Mouse (Mus musculus) midbrain, embryonic 16.5 days (tissue): ENCODE results near the gene Bub3. TPM values are rescaled to one million over a fixed set of nuclear protein-coding genes. Genes with fewer than 3 reads are reported as not detected.

Experiments used
- ATAC-seq: fragments of 200-750 bp; cut with Nextera tagmentation; 2 replicates; pipeline ENCODE4 v1.8.0; 2017; ENCODE audit warnings: moderate TSS enrichment
- H3K27ac ChIP-seq: fragments of 300-500 bp; sonication (generic); 2 replicates; pipeline ENCODE4 v1.5.1; 2014; ENCODE audit warnings: mild to moderate bottlenecking, low read length, mixed read lengths
- H3K27me3 ChIP-seq: fragments of 300-500 bp; sonication (generic); 2 replicates; pipeline ENCODE4 v1.6.1; 2014; ENCODE audit warnings: low read depth, low read length, mixed read lengths; ENCODE audit not compliant: control insufficient read depth, insufficient read depth
- H3K36me3 ChIP-seq: fragments of 300-500 bp; sonication (generic); 2 replicates; pipeline ENCODE4 v1.6.1; 2014; ENCODE audit warnings: mild to moderate bottlenecking, low read length, moderate library complexity, mixed read lengths; ENCODE audit not compliant: control insufficient read depth, insufficient read depth
- H3K4me1 ChIP-seq: fragments of 300-500 bp; sonication (generic); 2 replicates; pipeline ENCODE4 v1.6.1; 2014; ENCODE audit warnings: mild to moderate bottlenecking, low read length, mixed read lengths; ENCODE audit not compliant: control insufficient read depth, insufficient read depth
- H3K4me2 ChIP-seq: fragments of 300-500 bp; sonication (generic); 2 replicates; pipeline ENCODE4 v1.6.1; 2014; ENCODE audit warnings: mild to moderate bottlenecking, low read length, mixed read lengths
- H3K4me3 ChIP-seq: fragments of 300-500 bp; sonication (generic); 2 replicates; pipeline ENCODE4 v1.5.1; 2014; ENCODE audit warnings: low read depth, mild to moderate bottlenecking, low read length, moderate library complexity, mixed read lengths
- H3K9ac ChIP-seq: fragments of 300-500 bp; sonication (generic); 2 replicates; pipeline ENCODE4 v1.6.1; 2014; ENCODE audit warnings: low read depth, low read length, mixed read lengths
- H3K9me3 ChIP-seq: fragments of 300-500 bp; sonication (generic); replicated peaks from 2 replicates; pipeline ENCODE4 v1.6.1; 2014; ENCODE audit warnings: mild to moderate bottlenecking, low read length, mixed read lengths; ENCODE audit not compliant: control insufficient read depth, poor library complexity, severe bottlenecking
- WGBS: fragments of 180-500 bp; shearing (Covaris S2); extraction: QIAGEN DNeasy Blood & Tissue Kit; methylation state at CpG from one replicate; pipeline ENCODE4 v1.1.7; 2014; 5-methylcytosine and 5-hydroxymethylcytosine counted together
- polyA plus RNA-seq: library from polyadenylated mRNA; unstranded; fragments of >200 nt; fragmentation: Nextera tagmentation; extraction: Ambion mirVana; gene quantifications from 2 replicates; pipeline ENCODE4 v1.2.1, GENCODE M21; 2015

Bub3 gene
- polyA plus RNA-seq, 1 experiment from 2014 or later, result 146 TPM

- no peaks in the 10 kb centered on the region for H3K36me3 ChIP-seq
- H3K27me3 ChIP-seq, result peaks cover 68% of the 10 kb centered on the region
- H3K9ac ChIP-seq, result no peak overlapping the region
- H3K9me3 ChIP-seq, result no peaks in the 10 kb centered on the region
- H3K4me3 ChIP-seq, result no peak overlapping the region
- under 1% methylated on average over 13 of the region's 13 CpGs for WGBS
- no peak overlapping the region for H3K4me2 ChIP-seq
- H3K27ac ChIP-seq, result no peak overlapping the region
- ATAC-seq, result no peak
- peaks cover 8% of the 10 kb centered on the region for H3K4me1 ChIP-seq
These were observed 14.2 kb upstream of the Bub3 start for GRCm38 (mm10) chr7:131545701-131546385.

GRCm38 (mm10) chr7:131546423-131546822 lies 13.6 kb upstream of the Bub3 start:
- Histone ChIP-seq H3K9me3 (no peaks in the 10 kb centered on the region), H3K9ac (no peak overlapping the region), H3K4me2 (no peak overlapping the region), H3K4me1 (peaks cover 8% of the 10 kb centered on the region), H3K27me3 (peaks cover 69% of the 10 kb centered on the region), H3K4me3 (no peak overlapping the region), H3K27ac (no peak overlapping the region), H3K36me3 (no peaks in the 10 kb centered on the region)
- 9% methylated on average over 2 of the region's 2 CpGs for WGBS
- no peak for ATAC-seq

- Histone ChIP-seq H3K4me3 (no peak overlapping the region), H3K9ac (no peak overlapping the region), H3K4me2 (no peak overlapping the region), H3K36me3 (no peaks in the 10 kb centered on the region), H3K4me1 (peaks cover 5% of the 10 kb centered on the region), H3K27me3 (peaks cover 70% of the 10 kb centered on the region), H3K27ac (no peak overlapping the region), H3K9me3 (no peaks in the 10 kb centered on the region)
- no peak for ATAC-seq
- 5% methylated on average over 5 of the region's 5 CpGs for WGBS
These were observed 12.5 kb upstream of the Bub3 start for GRCm38 (mm10) chr7:131547481-131547880.

- 4% methylated on average over 3 of the region's 3 CpGs for WGBS
- no peaks in the 10 kb centered on the region for H3K36me3 ChIP-seq
- no peak within 1 kb of the TSS for H3K27ac ChIP-seq
- no peaks in the 10 kb centered on the region for H3K9me3 ChIP-seq
- no peaks in the 10 kb centered on the region for H3K4me1 ChIP-seq
- H3K9ac ChIP-seq, result no peak within 1 kb of the TSS
- H3K27me3 ChIP-seq, result peaks cover 72% of the 10 kb centered on the region
- no peak within 1 kb of the TSS for H3K4me3 ChIP-seq
- H3K4me2 ChIP-seq, result no peak within 1 kb of the TSS
- ATAC-seq, result no peak
These were observed 11.5 kb upstream of the Bub3 start, which contains the start of gene Hmx2 for GRCm38 (mm10) chr7:131548473-131548872. Gene Hmx2, plus strand, starts transcription at chr7:131548773.

GRCm38 (mm10) chr7:131551471-131551870 lies 8.6 kb upstream of the Bub3 start:
- Histone ChIP-seq H3K4me1 (peaks cover 9% of the 10 kb centered on the region), H3K36me3 (no peaks in the 10 kb centered on the region), H3K27ac (no peak overlapping the region), H3K9me3 (no peaks in the 10 kb centered on the region), H3K4me3 (no peak overlapping the region), H3K9ac (no peak overlapping the region), H3K4me2 (no peak overlapping the region), H3K27me3 (peaks cover 72% of the 10 kb centered on the region)
- no peak for ATAC-seq
- 0% methylated on average over 4 of the region's 4 CpGs for WGBS

GRCm38 (mm10) chr7:131551931-131552741 lies 7.9 kb upstream of the Bub3 start:
- Histone ChIP-seq H3K36me3 (no peaks in the 10 kb centered on the region), H3K4me1 (peaks cover 9% of the 10 kb centered on the region), H3K27ac (no peak overlapping the region), H3K9me3 (no peaks in the 10 kb centered on the region), H3K4me3 (no peak overlapping the region), H3K9ac (no peak overlapping the region), H3K27me3 (peaks cover 67% of the 10 kb centered on the region), H3K4me2 (no peak overlapping the region)
- WGBS, result under 1% methylated on average over 42 of the region's 42 CpGs
- no peak for ATAC-seq

GRCm38 (mm10) chr7:131552781-131553180 lies 7.2 kb upstream of the Bub3 start:
- H3K36me3 ChIP-seq, result no peaks in the 10 kb centered on the region
- H3K27ac ChIP-seq, result no peak overlapping the region
- no peak overlapping the region for H3K9ac ChIP-seq
- WGBS, result 3% methylated on average over 5 of the region's 5 CpGs
- H3K9me3 ChIP-seq, result no peaks in the 10 kb centered on the region
- no peak overlapping the region for H3K4me2 ChIP-seq
- peaks cover 63% of the 10 kb centered on the region for H3K27me3 ChIP-seq
- ATAC-seq, result no peak
- H3K4me1 ChIP-seq, result peaks cover 9% of the 10 kb centered on the region
- no peak overlapping the region for H3K4me3 ChIP-seq

- Histone ChIP-seq H3K9me3 (no peaks in the 10 kb centered on the region), H3K4me3 (peak overlapping the region; percentile 21), H3K4me1 (peaks cover 9% of the 10 kb centered on the region), H3K27me3 (peaks cover 61% of the 10 kb centered on the region), H3K4me2 (peak overlapping the region; percentile 28; the same call in 1 of the 2 replicates), H3K36me3 (no peaks in the 10 kb centered on the region), H3K27ac (no peak overlapping the region), H3K9ac (no peak overlapping the region)
- ATAC-seq, result no peak
- WGBS, result 0% methylated on average over 38 of the region's 39 CpGs
These were observed 6.2 kb upstream of the Bub3 start for GRCm38 (mm10) chr7:131553771-131554175.
